Mouse (Mus musculus) kidney, embryonic 16.5 days (tissue): ENCODE results near the gene Caprin2. TPM values are rescaled to one million over a fixed set of nuclear protein-coding genes. Genes with fewer than 3 reads are reported as not detected.

Source experiments
- ATAC-seq: fragments of 200-750 bp; cut with Nextera tagmentation; 2 replicates; pipeline ENCODE4 v1.8.0; 2017; ENCODE audit warnings: moderate TSS enrichment; ENCODE audit not compliant: low FRiP score, low TSS enrichment
- H3K27ac ChIP-seq: fragments of 300-500 bp; sonication (generic); 2 replicates; pipeline ENCODE4 v1.5.1; 2014; ENCODE audit warnings: low read length
- H3K27me3 ChIP-seq: fragments of 300-500 bp; sonication (generic); 2 replicates; pipeline ENCODE4 v1.6.1; 2014; ENCODE audit warnings: low read length, control low read depth, mixed read lengths; ENCODE audit not compliant: insufficient read depth
- H3K36me3 ChIP-seq: fragments of 300-500 bp; sonication (generic); 2 replicates; pipeline ENCODE4 v1.6.1; 2014; ENCODE audit warnings: low read length, control low read depth, mixed read lengths; ENCODE audit not compliant: insufficient read depth
- H3K4me1 ChIP-seq: fragments of 300-500 bp; sonication (generic); 2 replicates; pipeline ENCODE4 v1.6.1; 2014; ENCODE audit warnings: low read length, control low read depth, mixed read lengths; ENCODE audit not compliant: insufficient read depth
- H3K4me2 ChIP-seq: fragments of 300-500 bp; sonication (generic); replicated peaks from 2 replicates; pipeline ENCODE4 v1.6.1; 2014; ENCODE audit warnings: low read depth, low read length
- H3K4me3 ChIP-seq: fragments of 300-500 bp; sonication (generic); 2 replicates; pipeline ENCODE4 v1.5.1; 2014; ENCODE audit warnings: mild to moderate bottlenecking, low read length
- H3K9ac ChIP-seq: fragments of 300-500 bp; sonication (generic); replicated peaks from 2 replicates; pipeline ENCODE4 v1.6.1; 2014; ENCODE audit warnings: low read length
- H3K9me3 ChIP-seq: fragments of 300-500 bp; sonication (generic); 2 replicates; pipeline ENCODE4 v1.6.1; 2016; ENCODE audit warnings: low read length, control low read depth
- WGBS: fragments of 180-500 bp; shearing (Covaris S2); extraction: QIAGEN DNeasy Blood & Tissue Kit; methylation state at CpG from one replicate; pipeline ENCODE4 v1.1.7; 2014; 5-methylcytosine and 5-hydroxymethylcytosine counted together
- polyA plus RNA-seq: library from polyadenylated mRNA; unstranded; fragments of >200 nt; fragmentation: Nextera tagmentation; extraction: Ambion mirVana; gene quantifications from 2 replicates; pipeline ENCODE4 v1.2.1, GENCODE M21; 2015

Caprin2 gene
- polyA plus RNA-seq, 1 experiment from 2014 or later, result 18.0 TPM

GRCm38 (mm10) chr6:148818624-148819343 lies 77.3 kb downstream of the Caprin2 start:
- H3K9me3 ChIP-seq, result no peaks in the 10 kb centered on the region
- no peak overlapping the region for H3K4me2 ChIP-seq
- no peak overlapping the region for H3K27ac ChIP-seq
- no peaks in the 10 kb centered on the region for H3K4me1 ChIP-seq
- peaks cover 30% of the 10 kb centered on the region for H3K36me3 ChIP-seq
- H3K4me3 ChIP-seq, result no peak overlapping the region
- ATAC-seq, result peak; percentile 27; the same call in 1 of the 2 replicates
- no peaks in the 10 kb centered on the region for H3K27me3 ChIP-seq
- WGBS, result 87% methylated on average over 4 of the region's 4 CpGs
- H3K9ac ChIP-seq, result no peak overlapping the region

GRCm38 (mm10) chr6:148816751-148817150 lies 79.3 kb downstream of the Caprin2 start:
- Histone ChIP-seq H3K27me3 (no peaks in the 10 kb centered on the region), H3K4me1 (no peaks in the 10 kb centered on the region), H3K4me3 (no peak overlapping the region), H3K27ac (no peak overlapping the region), H3K9me3 (no peaks in the 10 kb centered on the region), H3K4me2 (no peak overlapping the region), H3K36me3 (peaks cover 37% of the 10 kb centered on the region), H3K9ac (no peak overlapping the region)
- ATAC-seq, result no peak
- WGBS, result 86% methylated on average over 5 of the region's 5 CpGs

- WGBS, result 81% methylated on average over 2 of the region's 2 CpGs
- peaks cover 37% of the 10 kb centered on the region for H3K36me3 ChIP-seq
These were observed 84.9 kb downstream of the Caprin2 start for GRCm38 (mm10) chr6:148811117-148811516.

DNA sequence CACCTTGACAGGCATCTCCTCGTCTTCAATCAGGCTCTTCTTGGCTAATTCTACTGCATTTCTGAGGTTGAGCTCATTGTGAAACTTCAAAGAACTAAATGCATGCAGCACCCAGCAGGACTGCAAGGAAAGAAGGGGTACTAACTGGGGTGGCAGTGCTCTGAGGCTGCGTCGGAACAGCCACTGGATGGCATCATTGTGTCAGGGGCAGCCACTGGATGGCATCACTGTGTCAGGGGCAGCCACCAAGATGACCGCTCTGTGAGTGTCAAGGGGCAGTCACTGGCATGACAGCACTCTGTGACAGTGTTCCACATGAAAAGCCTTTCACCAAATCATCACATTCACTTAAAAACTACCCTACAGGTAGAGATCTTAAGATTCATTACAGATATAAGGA lies 96.3 kb downstream of the Caprin2 start:
- H3K4me3 ChIP-seq, result no peak overlapping the region
- no peak overlapping the region for H3K27ac ChIP-seq
- no peaks in the 10 kb centered on the region for H3K9me3 ChIP-seq
- no peak for ATAC-seq
- no peaks in the 10 kb centered on the region for H3K4me1 ChIP-seq
- 80% methylated on average over 4 of the region's 4 CpGs for WGBS
- no peaks in the 10 kb centered on the region for H3K27me3 ChIP-seq
- no peak overlapping the region for H3K4me2 ChIP-seq
- peaks cover 41% of the 10 kb centered on the region for H3K36me3 ChIP-seq
- H3K9ac ChIP-seq, result no peak overlapping the region

More at GRCm38 (mm10) chr6:148811117-148811516, 84.9 kb downstream of the Caprin2 start:
- Histone ChIP-seq H3K4me1 (no peaks in the 10 kb centered on the region), H3K4me3 (no peak overlapping the region), H3K27ac (no peak overlapping the region), H3K27me3 (no peaks in the 10 kb centered on the region), H3K9ac (no peak overlapping the region), H3K9me3 (no peaks in the 10 kb centered on the region), H3K4me2 (no peak overlapping the region)
- ATAC-seq, result no peak

GRCm38 (mm10) chr6:148795145-148795544 lies 100.9 kb downstream of the Caprin2 start:
- Histone ChIP-seq H3K27ac (no peak overlapping the region), H3K4me1 (no peaks in the 10 kb centered on the region), H3K27me3 (no peaks in the 10 kb centered on the region), H3K4me2 (no peak overlapping the region), H3K4me3 (no peak overlapping the region), H3K9ac (no peak overlapping the region), H3K36me3 (peaks cover 32% of the 10 kb centered on the region), H3K9me3 (no peaks in the 10 kb centered on the region)
- WGBS, result 90% methylated on average over 2 of the region's 2 CpGs
- no peak for ATAC-seq

Other genes with a start within 250 kb of the Caprin2 start
- gene Ipo8, start 64.8 kb downstream of the Caprin2 start, polyA plus RNA-seq, result 24.8 and 24.9 TPM in 2 replicates
- gene Sinhcaf, start 50.2 kb upstream of the Caprin2 start, polyA plus RNA-seq, result 142 and 145 TPM in 2 replicates
- gene Dennd5b, start 205.4 kb upstream of the Caprin2 start, polyA plus RNA-seq, result 5.9 and 9.1 TPM in 2 replicates
- gene Gm10203, start 233.9 kb upstream of the Caprin2 start, polyA plus RNA-seq, result not detected in 2 replicates
- 21.5 and 21.6 TPM in 2 replicates for gene Etfbkmt, start 243.6 kb upstream of the Caprin2 start, polyA plus RNA-seq